Mouse (Mus musculus) left cerebral cortex, adult 11 months (tissue): ENCODE results near the gene Eci1.

Experiments used
- DNase-seq: peaks from one replicate; pipeline ENCODE4 v3.0.0; 2022; ENCODE audit warnings: low spot score

The Eci1 gene

DNA sequence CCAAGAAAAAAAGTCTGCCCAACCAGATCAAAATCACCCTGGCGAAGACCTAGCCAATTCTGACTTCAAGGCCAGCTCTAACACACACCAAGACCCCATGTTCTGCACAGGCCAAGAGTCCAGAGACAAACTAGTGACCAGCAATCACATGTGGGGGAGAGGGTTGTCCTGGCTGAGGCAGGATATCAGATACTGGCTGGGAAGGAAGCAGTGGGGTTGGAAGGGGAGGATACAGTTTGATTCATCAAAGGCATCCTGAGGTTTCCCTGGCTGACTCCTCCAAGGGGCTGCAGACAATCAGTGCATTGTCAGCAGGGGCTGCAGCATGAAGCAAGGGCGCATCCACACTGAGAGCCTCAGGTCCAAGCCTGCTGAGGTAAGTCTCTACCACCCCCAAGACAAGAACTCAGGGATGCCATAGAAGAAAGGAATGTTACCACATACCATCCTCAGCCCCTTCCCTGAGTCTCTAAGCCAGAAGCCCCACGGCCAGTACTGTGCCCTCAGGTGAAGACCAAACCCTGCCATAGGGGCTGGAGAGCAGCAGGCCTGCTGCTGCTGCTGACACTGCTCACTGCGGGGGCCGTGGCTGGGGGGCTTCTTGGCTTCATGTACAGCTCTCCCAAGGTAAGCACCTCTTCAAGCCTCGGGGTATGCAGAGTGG is 47.3 kb downstream of the Eci1 start, which contains the start of gene Bricd5:
Bricd5 (plus strand) TSS at position 273 of the 664 bp plus-strand sequence.
- DNase-seq = no peak

DNA sequence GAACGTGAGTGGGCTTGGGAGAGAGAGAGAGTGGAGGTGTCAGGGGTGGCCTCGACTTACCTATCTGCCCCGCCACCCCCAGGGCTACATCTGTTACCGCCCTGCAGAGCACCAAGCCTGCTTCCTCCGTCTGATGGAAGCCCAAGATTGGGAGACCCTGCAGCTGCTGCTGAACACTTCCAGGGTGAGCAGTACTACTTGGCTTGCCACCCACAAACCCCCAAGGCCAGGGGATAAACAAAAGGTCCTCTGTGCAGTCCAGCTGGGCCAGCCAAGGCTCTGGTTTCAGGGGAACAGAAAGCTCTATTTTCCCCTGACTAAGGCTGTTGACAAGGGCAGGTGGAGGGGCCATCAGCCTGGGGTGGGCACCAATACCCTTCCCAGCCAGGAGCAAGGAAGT is 48.1 kb downstream of the Eci1 start:
- no peak for DNase-seq

GRCm38 (mm10) chr17:24475586-24475985 is 49.1 kb downstream of the Eci1 start:
- no peak for DNase-seq

DNA sequence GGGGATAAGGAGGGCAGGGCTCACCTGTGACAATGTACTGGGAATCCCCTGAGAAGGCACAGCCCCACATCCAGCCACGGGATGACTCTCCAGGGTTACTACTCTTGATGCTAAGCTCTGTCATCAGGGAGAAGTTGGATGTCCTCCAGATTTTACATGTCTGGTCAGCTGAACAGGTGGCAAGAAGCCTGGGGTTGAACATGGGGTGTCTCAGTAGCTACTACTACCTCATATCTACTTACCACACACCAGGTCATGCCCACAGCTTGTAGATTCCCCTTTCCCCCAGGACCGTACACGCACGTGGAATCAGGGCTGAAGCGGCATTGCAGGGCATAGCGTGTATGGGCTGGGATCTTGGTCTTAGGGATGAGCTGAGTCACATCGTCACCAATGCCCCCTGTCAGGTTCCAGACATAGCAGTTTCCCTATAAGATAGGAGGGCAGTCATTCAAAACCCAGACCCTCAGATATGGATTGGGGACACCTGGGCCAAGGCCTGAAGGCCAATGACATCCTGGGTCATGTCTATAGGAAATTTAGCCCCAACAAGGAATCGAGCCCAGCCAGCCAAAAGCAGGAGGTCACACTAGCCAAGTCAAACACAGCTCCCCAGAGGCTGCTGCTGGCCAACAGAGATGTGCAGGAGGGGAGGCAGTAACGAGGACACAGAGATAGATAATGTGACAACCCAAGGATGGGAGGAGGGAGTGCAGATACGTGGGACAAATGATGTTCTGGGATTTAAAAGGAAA is 49.8 kb downstream of the Eci1 start:
- no peak for DNase-seq

- no peak for DNase-seq
These were observed 50.9 kb downstream of the Eci1 start for GRCm38 (mm10) chr17:24477053-24477984.

DNA sequence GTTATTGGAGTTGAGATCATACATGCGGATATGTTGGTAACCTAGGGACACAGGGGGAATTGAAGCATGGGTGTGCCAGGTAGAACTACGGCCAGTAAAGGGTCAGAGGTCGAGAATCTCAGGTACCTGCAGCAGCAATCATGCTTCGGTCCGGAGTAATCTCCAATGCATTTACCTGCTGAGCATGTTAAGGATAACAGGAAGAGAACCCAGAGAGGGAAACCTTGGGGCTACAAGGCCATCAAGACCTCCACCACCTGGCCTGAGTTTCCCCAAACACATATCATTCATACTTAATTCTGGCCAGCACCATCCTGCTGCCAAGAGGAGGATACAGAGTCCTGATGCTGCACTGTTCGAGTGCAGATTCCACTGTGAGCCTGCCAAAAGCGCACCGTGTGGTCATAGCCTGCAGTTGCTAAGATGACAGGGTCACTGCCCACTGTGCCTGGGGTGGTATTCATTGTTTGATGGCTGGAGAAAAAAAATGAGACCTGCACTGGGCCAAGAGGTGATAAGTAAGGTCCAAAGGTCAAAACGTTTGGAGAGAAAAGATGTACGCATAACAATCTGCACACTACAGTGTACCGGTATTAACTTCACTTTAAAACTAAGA is 51.7 kb downstream of the Eci1 start:
- no peak for DNase-seq

DNA sequence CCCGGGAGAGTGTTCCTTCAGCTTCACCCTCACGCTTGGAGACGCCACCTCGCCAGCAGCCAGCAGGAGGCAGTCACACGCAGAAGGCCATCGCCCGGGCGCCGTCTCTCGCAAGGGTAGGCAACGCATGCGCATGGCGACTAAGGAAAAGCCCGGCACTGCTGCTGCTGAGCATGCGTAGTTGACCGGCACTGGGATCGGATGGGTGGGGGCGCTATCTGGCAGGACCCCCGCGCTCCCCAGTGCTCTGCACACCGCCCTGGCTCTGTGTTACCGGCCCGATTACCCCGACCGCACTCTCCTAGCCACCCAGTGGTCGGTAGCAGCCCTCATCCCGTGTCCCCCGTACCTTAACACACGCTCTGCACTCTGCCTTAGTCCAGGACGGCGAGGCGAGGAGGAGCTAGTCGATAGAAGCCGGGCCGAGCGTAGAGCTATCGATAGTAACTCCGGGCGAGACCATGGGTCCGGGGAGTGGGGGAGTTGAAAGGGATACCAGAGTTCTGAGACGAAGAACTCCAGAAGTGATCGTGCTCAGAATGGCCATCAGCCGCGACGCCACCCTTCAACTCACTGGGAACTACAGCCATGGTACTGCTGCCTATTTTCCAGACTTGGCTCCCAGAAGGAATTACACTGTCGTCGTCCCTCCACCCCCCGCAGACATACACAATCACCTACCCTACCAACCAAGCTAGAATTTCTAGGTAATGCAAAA is 52.4 kb downstream of the Eci1 start, which contains the start of gene Mlst8:
Mlst8 (minus strand) TSS at position 416 of the 718 bp plus-strand sequence.
- DNase-seq = peak; percentile 95

DNA sequence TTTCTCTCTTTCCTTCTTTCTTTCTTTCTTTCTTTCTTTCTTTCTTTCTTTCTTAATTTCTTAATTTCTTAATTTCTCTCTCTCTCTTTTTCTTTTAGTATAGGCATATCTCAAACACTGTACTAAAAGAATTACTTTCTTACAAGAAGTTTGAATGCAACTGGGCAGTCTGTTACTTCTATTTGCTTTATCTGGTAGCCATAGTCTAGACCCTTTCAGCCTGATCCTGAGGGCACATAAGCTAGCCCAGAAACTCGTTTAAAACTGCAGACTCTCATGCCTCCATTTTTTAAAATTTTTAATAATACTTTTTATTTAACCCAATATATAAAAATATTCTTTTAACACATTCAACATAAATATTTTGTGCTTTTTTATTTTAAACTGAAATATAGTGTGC is 53.0 kb downstream of the Eci1 start:
- no peak for DNase-seq

DNA sequence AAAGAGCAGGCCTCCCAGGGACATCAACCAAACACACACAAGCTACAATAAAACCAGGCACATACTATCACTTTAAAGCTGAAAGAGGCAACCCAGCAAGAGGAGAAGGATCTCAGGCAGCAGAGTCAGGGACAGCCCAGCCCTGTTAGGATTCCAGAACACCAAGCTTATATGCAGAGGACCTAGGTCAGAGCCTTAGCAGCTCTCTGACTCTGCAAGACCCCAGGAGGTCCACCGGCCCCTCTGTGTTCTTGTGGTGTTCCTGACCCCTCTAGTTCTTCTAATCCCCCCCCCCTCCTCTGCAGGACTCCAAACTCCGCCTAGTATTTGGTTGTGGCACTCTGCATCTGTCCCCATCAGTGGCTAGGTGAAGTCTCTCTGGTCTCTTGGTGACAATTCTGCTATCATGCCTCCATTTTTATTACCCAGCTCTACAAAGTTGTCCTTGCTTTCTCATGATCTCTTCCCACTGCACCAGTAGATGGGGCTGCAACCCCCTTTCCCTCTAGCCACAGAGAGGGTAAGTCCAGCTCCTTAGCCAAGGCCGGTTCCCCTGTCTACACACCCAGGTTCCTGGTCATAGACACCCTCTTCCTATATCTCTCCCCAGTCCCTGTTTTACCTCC is 53.9 kb downstream of the Eci1 start:
- DNase-seq = no peak

GRCm38 (mm10) chr17:24481027-24481815 is 54.8 kb downstream of the Eci1 start:
- no peak for DNase-seq

GRCm38 (mm10) chr17:24483495-24483894 is 57.1 kb downstream of the Eci1 start:
- DNase-seq = no peak

- no peak for DNase-seq
These were observed 58.8 kb downstream of the Eci1 start for GRCm38 (mm10) chr17:24485090-24485860.

DNA sequence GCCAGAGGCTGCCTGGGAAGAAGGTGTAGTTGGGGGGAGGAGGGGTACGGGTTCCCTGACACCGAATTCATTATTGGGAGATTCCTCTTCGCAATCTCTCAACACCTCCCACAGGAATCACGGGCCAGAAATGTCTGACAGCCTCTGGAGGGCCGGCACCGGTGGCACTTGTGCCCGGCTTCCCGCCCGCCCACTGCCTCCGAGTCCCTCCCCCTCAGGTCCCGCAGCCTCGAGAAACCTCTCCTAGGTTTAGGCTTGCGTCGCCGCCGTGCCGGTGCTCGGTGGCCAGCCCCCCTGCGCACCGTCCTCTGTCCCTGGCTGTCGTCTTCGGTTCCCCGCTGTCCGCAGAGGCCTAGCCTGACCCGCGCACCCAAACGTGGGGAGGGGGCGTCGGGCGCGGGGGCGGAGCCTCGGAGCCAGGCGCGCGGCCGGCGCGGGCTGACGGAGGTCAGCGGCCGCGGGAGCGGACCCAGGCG is 61.8 kb downstream of the Eci1 start, which contains the start of gene Caskin1:
Caskin1 (plus strand) TSS at position 416 of the 476 bp plus-strand sequence.
- no peak for DNase-seq

DNA sequence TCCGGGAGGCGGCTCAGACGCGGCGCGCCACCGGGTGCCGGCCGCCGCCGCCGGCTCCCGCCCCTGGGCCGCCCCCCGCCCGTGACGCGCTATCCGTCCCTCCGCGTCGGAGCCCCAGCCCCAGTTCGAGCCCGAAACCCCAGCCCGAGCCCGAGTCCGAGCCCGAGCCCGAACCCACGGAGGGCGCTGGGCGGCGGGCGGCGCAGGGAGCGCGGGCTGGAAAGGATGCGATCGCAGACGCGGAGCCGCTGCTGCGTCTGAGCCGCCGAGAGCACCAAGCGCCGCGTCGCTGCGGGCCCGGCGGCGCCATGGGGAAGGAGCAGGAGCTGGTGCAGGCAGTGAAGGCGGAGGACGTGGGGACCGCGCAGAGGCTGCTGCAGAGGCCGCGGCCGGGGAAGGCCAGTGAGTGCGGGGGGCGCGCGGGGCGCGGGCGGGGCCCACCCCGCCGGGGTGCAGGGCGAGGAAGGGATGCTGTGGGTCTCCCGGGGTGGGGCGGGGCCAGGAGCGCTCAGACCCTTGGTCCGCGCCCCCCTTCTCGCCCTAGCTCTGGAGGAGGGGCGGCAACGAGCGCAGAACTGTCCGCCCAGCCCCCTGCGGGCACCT is 62.3 kb downstream of the Eci1 start:
- no peak for DNase-seq
